Mouse (Mus musculus) testis, adult 10 weeks (tissue): ENCODE results near the gene Stat5b. TPM values are rescaled to one million over a fixed set of nuclear protein-coding genes. Genes with fewer than 3 reads are reported as not detected.

Experiments
- polyA plus RNA-seq: library from polyadenylated mRNA; stranded (reverse); fragments of 350-450 nt; fragmentation: Illumina TruSeq; extraction: RNeasy Lipid Tissue Mini Kit (QIAGEN cat#74804); gene quantifications from one replicate; pipeline ENCODE4 v1.2.3, GENCODE M21; 2014; ENCODE audit warnings: low read depth, low replicate concordance

The Stat5b gene
- 0.42 TPM for polyA plus RNA-seq

GRCm38 (mm10) chr11:100850038-100850777 is at the start of gene Stat5b:
Gene Stat5b, minus strand, starts transcription at chr11:100850724.

DNA sequence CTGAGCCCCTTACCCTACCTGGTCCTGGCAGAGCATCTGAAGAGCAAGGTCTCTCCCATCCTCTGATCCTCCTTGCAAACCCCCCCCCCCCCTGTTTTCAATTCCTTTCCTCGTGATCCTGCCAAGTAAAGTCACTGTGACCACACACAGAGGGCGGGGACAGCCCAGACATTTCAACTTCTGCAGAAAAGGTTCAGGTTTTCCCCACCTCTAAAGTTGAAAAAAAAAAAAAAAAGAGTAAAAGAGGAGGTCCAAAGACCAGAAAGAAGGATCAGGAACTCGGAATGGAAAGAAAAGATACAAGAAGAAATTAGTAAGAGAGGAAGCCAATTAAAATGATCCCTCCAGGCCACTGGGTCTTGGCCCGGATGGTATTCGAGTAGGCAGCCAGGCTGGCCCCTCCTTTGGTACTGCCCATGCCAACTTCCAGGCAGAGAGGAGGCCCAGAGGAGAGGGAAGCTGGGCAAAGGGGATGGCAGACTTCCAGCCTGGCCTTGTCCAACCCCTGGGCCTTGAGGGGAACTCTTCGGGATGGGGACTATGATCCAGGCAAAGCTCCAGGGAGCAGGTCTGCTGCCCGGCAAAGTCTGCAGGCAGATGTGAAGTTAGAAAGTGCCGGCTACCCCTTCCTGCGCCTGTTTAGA is 8.5 kb upstream of the Stat5b start, which contains the start of gene Stat5a:
TSS of gene Stat5a (plus strand) at position 417 of the 644 bp plus-strand sequence.

DNA sequence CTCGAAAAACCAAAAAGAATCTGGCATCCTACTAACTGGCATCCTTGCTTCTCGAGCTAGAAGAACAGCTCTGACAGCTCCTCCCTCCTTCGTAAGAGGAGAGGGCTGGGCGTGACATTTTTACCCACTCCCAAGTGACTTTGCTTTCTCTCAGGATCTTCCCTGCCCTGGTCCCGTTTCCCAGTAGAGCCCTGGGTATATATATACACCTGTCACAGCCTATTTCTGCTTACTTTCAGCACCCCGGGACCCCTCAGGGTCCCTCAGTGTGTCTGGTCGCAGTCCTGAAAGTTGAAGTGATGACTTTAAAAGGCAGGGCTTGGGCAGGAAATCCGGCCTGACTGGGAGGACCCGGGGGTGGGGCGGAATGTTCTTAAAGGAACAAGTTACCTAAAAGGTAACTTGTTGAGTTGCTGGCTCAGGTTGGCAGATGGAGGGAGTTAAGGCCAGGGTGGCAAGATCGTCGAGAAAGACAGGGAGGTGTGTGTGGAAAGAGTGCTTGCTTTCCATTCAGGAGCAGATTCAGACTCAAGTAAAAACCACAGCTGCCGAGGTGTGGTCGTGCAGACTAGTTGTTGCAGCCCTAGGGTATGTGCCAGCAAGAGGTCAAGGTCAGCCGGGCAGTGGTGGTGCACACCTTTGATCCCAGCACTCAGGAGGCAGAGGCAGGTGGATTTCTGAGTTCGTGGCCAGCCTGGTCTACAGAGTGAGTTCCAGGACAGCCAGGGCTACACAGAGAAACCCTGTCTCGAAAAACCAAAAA is 79.7 kb downstream of the Stat5b start, which contains the start of gene Ghdc:
TSS of gene Ghdc (minus strand) at position 312 of the 763 bp plus-strand sequence.

GRCm38 (mm10) chr11:100762831-100763230 is 87.7 kb downstream of the Stat5b start, which contains the start of gene Hcrt:
Gene Hcrt, minus strand, starts transcription at chr11:100762931.

GRCm38 (mm10) chr11:100759611-100760233 is 90.8 kb downstream of the Stat5b start, which contains the start of gene Kcnh4:
Gene Kcnh4, minus strand, starts transcription at chr11:100759942.

GRCm38 (mm10) chr11:100738066-100738604 is 112.4 kb downstream of the Stat5b start, which contains the start of gene Rab5c:
Gene Rab5c, minus strand, starts transcription at chr11:100738215.

Other genes with a start within 250 kb of the Stat5b start
- 13.0 TPM for gene Nkiras2, start 231.5 kb downstream of the Stat5b start, polyA plus RNA-seq
- 259 TPM for gene Dnajc7, start 230.6 kb downstream of the Stat5b start, polyA plus RNA-seq
- gene Zfp385c, start 158.3 kb downstream of the Stat5b start, polyA plus RNA-seq, result 0.11 TPM
- gene Dhx58, start 146.5 kb downstream of the Stat5b start, polyA plus RNA-seq, result 6.3 TPM
- 2.8 TPM for gene Kat2a, start 138.3 kb downstream of the Stat5b start, polyA plus RNA-seq
- 93.0 TPM for gene Hspb9, start 136.9 kb downstream of the Stat5b start, polyA plus RNA-seq
- 10.5 TPM for gene Rab5c, start 112.5 kb downstream of the Stat5b start, polyA plus RNA-seq
- gene Kcnh4, start 90.8 kb downstream of the Stat5b start, polyA plus RNA-seq, result not detected
- not detected for gene Hcrt, start 87.8 kb downstream of the Stat5b start, polyA plus RNA-seq
- gene Ghdc, start 79.8 kb downstream of the Stat5b start, polyA plus RNA-seq, result 0.18 TPM
- gene Stat5a, start 8.6 kb upstream of the Stat5b start, polyA plus RNA-seq, result 0.85 TPM
- gene Stat3, start 88.8 kb upstream of the Stat5b start, polyA plus RNA-seq, result 10.7 TPM
- 5.4 TPM for gene Cavin1, start 120.2 kb upstream of the Stat5b start, polyA plus RNA-seq
- gene Atp6v0a1, start 158.7 kb upstream of the Stat5b start, polyA plus RNA-seq, result 31.0 TPM
- 0.98 TPM for gene Naglu, start 219.3 kb upstream of the Stat5b start, polyA plus RNA-seq
- 0.62 TPM for gene Hsd17b1, start 227.7 kb upstream of the Stat5b start, polyA plus RNA-seq
- gene Coasy, start 231.8 kb upstream of the Stat5b start, polyA plus RNA-seq, result 1.7 TPM
- 8.3 TPM for gene Mlx, start 236.6 kb upstream of the Stat5b start, polyA plus RNA-seq
- 124 TPM for gene Psmc3ip, start 244.7 kb upstream of the Stat5b start, polyA plus RNA-seq